Mouse (Mus musculus): ENCODE results near the gene Hmgn2. TPM values are rescaled to one million over a fixed set of nuclear protein-coding genes. Genes with fewer than 3 reads are reported as not detected.

The Hmgn2 gene
- polyA plus RNA-seq (2012; ENCODE audit: insufficient read depth, insufficient read length, low replicate concordance, missing spikeins) = 327 TPM in 1 of 2 replicates, not detected in the other

DNA sequence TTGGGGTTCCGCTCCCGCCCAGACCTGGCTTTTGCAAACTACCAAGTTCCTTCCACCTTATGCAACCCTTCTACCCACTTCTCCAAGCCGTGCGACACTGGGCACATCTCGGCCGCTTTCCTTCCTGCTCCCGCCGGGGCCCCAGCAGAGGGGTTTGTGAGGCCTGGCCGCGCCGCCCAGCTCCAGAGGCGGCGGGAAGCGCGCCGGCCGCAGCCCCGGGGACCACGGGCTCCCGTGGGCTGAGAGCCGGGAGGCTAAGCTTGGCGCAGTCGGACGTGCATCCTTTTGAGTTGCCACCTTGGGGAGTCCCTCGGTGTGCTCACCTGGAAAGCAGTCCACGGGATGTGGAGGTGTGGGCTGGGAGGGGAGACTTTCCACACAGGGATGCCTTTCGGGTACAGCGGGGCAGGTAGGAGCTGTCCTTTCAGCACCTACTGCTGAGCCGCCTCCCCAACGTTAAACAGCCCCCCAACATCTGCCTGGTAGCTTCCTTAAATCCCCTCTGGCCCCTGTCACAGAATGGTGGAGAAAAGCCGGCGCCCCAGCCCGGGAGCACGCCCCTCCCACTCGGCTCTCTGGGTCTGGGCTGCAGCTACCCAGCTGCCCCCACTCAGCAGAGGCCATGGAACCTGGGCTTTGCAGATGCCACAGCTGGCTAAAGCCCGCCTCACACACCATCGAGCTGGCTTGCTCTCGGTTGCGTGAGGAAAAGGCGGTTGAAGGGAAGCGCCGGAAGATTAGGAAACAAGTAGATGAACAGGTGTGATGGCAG is at the start of gene Hmgn2:
Hmgn2 (minus strand) TSS at position 501 of the 772 bp plus-strand sequence.
- peak within 1 kb of the TSS; percentile 81 for H3K4me3 ChIP-seq (ENCODE audit: insufficient read depth, low read depth, low read length)
- under 1% methylated on average over 42 of the region's 42 CpGs for WGBS
- no peak for TF ChIP-seq CTCF (IDR thresholded peaks at IDR 0.05; ENCODE audit: insufficient read depth, low read depth, low read length)
- no peak for TF ChIP-seq POLR2A (IDR thresholded peaks at IDR 0.05; ENCODE audit: insufficient read depth, low read depth, low read length)
- H3K27ac ChIP-seq (ENCODE audit: insufficient read depth, low read depth, low read length) = peak within 1 kb of the TSS; percentile 93
- H3K4me1 ChIP-seq (ENCODE audit: control insufficient read depth, insufficient read depth, low read length) = peaks cover 29% of the 10 kb centered on the region

DNA sequence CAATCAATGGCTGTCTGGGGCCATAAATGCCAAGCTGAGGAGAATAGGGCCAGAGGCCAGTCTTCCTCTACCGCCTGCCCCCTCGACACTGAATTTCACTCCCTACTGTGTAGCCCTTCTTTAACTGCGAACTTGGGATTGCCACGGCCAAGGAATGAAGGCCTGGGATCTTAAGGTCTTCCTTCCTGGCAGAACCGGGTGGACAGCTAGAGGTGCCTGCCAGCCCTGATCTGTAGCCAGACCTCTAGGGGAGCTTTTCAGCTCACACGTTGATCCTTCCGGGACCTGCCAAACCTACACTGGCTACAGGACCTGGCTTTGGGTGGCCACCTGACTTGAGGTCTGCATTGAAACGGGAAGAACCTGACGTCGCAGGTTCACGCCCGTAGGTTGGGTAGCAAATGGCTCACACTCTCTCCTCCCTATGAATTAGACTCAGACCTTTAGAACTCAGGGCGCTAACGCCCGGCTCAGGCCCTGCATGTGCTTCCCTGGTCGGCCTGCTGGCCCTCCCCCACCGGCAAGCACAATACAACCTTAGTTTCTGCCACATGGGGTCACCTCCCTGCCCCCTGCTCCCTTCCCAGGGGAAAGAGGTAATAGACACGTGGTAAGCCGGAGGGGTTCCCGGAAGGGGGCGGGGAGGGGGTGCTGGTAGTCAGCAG is 48.9 kb upstream of the Hmgn2 start:
- Histone ChIP-seq H3K27ac (ENCODE audit: insufficient read depth, low read depth, low read length) (no peak overlapping the region), H3K4me3 (ENCODE audit: insufficient read depth, low read depth, low read length) (no peak overlapping the region), H3K4me1 (ENCODE audit: control insufficient read depth, insufficient read depth, low read length) (peaks cover 17% of the 10 kb centered on the region)
- TF ChIP-seq CTCF (IDR thresholded peaks at IDR 0.05; ENCODE audit: insufficient read depth, low read depth, low read length) = no peak
- no peak for TF ChIP-seq POLR2A (IDR thresholded peaks at IDR 0.05; ENCODE audit: insufficient read depth, low read depth, low read length)
- 24% methylated on average over 21 of the region's 21 CpGs for WGBS

DNA sequence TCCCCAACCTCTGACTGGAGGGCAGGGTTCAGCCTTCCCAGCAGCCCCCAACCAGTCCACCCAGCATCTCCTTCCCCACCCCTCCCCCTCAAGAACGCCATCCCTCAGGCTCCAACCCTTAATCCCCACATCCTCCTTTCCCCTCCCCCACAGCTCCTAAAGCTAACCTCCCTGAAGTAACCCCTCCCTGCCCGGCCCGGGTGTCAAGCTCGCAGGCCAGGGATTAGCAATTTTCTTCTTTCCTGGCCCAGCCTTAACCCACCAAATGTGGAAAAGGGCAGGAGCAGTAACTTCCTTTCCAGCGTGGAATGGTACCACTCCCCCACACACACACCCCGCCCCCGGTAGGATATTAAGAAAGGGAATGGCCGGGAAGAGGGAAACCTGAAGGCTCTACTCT is 48.3 kb upstream of the Hmgn2 start:
- H3K4me3 ChIP-seq (ENCODE audit: insufficient read depth, low read depth, low read length) = no peak overlapping the region
- peaks cover 17% of the 10 kb centered on the region for H3K4me1 ChIP-seq (ENCODE audit: control insufficient read depth, insufficient read depth, low read length)
- 24% methylated on average over 8 of the region's 8 CpGs for WGBS
- no peak overlapping the region for H3K27ac ChIP-seq (ENCODE audit: insufficient read depth, low read depth, low read length)
- TF ChIP-seq CTCF (IDR thresholded peaks at IDR 0.05; ENCODE audit: insufficient read depth, low read depth, low read length) (no peak), POLR2A (IDR thresholded peaks at IDR 0.05; ENCODE audit: insufficient read depth, low read depth, low read length) (no peak)

DNA sequence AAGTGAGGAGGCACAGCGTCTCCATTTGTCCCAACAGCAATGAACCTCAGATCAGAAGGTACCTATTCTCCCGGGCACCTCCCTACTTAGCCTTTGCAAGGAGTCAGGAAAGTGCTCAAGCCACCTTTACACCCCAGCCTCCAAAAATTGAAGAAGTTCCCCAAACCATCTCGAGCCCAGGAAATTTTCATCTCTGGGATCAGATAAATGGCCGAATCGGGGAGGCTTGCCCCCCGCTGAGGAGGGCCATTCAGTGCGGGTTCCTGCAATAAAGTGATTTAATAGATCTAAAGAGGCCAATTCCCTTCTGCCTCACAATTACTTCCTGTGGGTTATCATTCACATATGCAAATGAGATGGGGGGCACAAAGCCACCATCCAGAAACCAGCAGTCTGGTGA is 47.8 kb upstream of the Hmgn2 start:
- Histone ChIP-seq H3K4me3 (ENCODE audit: insufficient read depth, low read depth, low read length) (no peak overlapping the region), H3K4me1 (ENCODE audit: control insufficient read depth, insufficient read depth, low read length) (peaks cover 17% of the 10 kb centered on the region), H3K27ac (ENCODE audit: insufficient read depth, low read depth, low read length) (no peak overlapping the region)
- 37% methylated on average over 7 of the region's 7 CpGs for WGBS
- no peak for TF ChIP-seq CTCF (IDR thresholded peaks at IDR 0.05; ENCODE audit: insufficient read depth, low read depth, low read length)
- TF ChIP-seq POLR2A (IDR thresholded peaks at IDR 0.05; ENCODE audit: insufficient read depth, low read depth, low read length) = no peak

DNA sequence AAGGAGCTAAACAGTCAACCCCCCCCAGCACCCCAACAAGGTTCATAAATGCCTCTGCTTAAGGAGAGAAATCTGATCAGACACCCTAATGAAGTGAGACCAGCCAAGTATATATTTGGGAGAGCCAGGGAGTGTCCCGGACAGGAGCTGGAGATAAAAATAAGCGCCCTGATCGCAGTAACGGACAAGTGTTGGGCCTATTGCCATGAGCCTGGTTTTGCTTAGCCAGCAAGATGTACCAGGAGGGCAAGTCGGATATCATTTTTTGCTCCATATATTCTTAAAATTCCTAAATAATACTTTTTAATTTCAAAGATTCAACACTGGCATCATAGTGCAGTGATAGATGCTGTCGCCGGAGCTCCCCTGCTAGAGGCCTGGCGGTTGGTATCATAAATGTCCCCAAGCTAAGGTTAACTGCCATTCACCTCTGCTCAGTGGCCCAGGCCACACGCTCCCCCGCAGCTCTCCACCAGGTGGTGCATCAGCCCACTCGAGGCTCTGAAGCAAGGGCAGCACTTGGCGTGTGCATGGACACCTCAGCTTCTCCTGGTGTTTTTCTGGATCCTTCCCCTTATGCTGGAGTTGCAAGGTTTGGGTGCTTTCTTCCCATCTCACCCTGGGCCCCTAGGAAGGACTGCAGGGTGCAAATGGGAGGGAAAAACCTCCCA is 44.5 kb upstream of the Hmgn2 start:
- no peak overlapping the region for H3K27ac ChIP-seq (ENCODE audit: insufficient read depth, low read depth, low read length)
- TF ChIP-seq CTCF (IDR thresholded peaks at IDR 0.05; ENCODE audit: insufficient read depth, low read depth, low read length) = no peak
- no peak for TF ChIP-seq POLR2A (IDR thresholded peaks at IDR 0.05; ENCODE audit: insufficient read depth, low read depth, low read length)
- peaks cover 6% of the 10 kb centered on the region; the same call in 1 of the 2 replicates for H3K4me1 ChIP-seq (ENCODE audit: control insufficient read depth, insufficient read depth, low read length)
- H3K4me3 ChIP-seq (ENCODE audit: insufficient read depth, low read depth, low read length) = no peak overlapping the region
- 67% methylated on average over 12 of the region's 12 CpGs for WGBS

DNA sequence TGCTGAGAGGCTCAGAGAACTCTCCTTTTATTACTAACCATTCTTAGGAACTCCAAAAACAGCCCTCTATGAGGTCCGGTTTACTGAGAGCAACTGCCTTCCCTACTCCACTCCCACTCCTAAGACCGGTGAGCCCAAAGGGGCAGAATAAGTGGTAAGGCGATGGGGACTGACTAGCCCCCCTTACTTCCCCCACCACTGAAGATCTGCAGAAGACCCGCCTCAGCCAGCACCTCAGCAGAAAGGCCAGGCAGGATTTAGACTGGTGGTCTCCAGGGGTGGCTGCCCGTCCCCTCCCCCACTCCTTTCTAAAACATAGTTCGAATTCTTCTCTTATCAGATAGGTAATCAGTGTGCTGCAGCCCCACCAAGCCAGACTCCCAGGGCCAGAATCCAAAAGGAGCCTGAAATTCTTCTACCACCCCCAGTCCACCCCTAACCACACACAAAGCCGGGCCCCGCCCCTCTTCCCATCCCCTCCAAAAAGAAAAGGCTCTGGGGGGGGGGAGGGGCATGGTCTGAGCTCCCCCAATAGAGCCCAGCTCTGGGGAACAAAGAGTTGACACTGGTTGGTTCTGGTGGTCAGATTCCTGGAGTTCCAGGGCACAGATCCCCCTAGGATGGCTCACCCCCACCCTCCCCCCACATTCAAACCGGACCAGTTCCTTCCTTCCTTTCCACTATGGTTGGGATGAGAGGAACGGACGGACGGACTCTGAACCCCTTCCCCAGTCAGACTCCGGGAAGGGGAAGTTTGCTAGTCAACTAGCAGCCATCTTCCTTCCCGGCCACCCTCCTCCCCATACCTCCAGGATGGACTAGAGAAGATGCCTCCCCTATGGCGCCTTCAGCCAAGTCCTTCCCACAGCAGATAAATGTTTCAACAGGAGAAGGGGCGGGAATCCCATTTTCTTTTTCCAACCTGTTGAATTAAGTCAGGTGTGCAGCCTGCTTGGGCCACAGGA is 43.3 kb upstream of the Hmgn2 start:
- TF ChIP-seq POLR2A (IDR thresholded peaks at IDR 0.05; ENCODE audit: insufficient read depth, low read depth, low read length) (no peak), CTCF (IDR thresholded peaks at IDR 0.05; ENCODE audit: insufficient read depth, low read depth, low read length) (no peak)
- H3K4me3 ChIP-seq (ENCODE audit: insufficient read depth, low read depth, low read length) = no peak overlapping the region

DNA sequence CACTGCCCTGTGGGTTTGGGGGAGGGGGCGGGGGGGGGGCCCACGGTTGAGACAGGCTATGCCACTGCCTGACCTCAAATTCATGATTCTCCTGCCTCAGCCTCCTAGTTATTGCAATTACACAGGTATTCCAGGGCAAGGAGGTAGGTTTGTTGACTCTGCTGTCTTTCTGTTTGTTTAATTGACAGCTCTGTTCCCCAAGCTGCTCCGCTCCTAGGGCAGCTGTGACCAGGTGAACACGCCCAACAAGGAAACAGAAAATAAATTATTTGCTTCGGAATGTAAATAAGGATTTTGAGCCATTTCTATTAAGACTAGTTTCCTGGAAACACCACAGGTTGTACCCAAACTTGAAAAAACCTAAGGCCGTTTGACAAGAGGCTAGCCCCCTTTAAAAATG is 41.3 kb upstream of the Hmgn2 start:
- no peak for TF ChIP-seq POLR2A (IDR thresholded peaks at IDR 0.05; ENCODE audit: insufficient read depth, low read depth, low read length)
- TF ChIP-seq CTCF (IDR thresholded peaks at IDR 0.05; ENCODE audit: insufficient read depth, low read depth, low read length) = no peak
- WGBS = 61% methylated on average over 6 of the region's 6 CpGs
- no peak overlapping the region for H3K4me3 ChIP-seq (ENCODE audit: insufficient read depth, low read depth, low read length)
- no peak overlapping the region for H3K27ac ChIP-seq (ENCODE audit: insufficient read depth, low read depth, low read length)
- H3K4me1 ChIP-seq (ENCODE audit: control insufficient read depth, insufficient read depth, low read length) = no peaks in the 10 kb centered on the region

More for the DNA sequence above, 43.3 kb upstream of the Hmgn2 start:
- Histone ChIP-seq H3K27ac (ENCODE audit: insufficient read depth, low read depth, low read length) (no peak overlapping the region), H3K4me1 (ENCODE audit: control insufficient read depth, insufficient read depth, low read length) (no peaks in the 10 kb centered on the region)
- 22% methylated on average over 16 of the region's 16 CpGs for WGBS

DNA sequence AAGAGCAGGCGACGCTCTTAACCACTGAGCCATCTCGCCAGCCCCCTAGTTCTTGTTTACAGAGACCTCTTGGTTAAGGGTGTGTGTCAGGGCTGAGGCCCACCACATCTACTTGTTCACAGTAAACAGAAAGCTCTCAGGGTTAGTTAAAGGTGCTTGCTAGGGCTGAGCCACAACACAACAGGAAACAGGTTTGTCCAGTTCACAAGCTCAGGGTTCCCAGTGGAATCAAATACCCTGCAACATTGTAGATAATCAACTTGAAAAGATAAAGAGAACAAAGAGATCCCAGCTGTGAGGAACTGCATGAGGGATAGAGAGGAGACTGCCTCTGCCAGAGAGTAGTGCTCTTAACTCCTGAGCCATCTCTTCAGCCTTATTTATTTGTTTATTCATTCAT is 38.4 kb upstream of the Hmgn2 start:
- WGBS = 93% methylated on average over 3 of the region's 3 CpGs
- H3K4me3 ChIP-seq (ENCODE audit: insufficient read depth, low read depth, low read length) = no peak overlapping the region
- TF ChIP-seq POLR2A (IDR thresholded peaks at IDR 0.05; ENCODE audit: insufficient read depth, low read depth, low read length) (no peak), CTCF (IDR thresholded peaks at IDR 0.05; ENCODE audit: insufficient read depth, low read depth, low read length) (no peak)

More for the DNA sequence above, 38.4 kb upstream of the Hmgn2 start:
- Histone ChIP-seq H3K4me1 (ENCODE audit: control insufficient read depth, insufficient read depth, low read length) (no peaks in the 10 kb centered on the region), H3K27ac (ENCODE audit: insufficient read depth, low read depth, low read length) (no peak overlapping the region)
